In genomic region chr11:3517846-3518732, GRCm38 (mm10) we compare ENCODE assay signal across 9 mouse cellular contexts. TPM values are rescaled to one million over a fixed set of nuclear protein-coding genes. Genes with fewer than 3 reads are reported as not detected.
DNase-seq lines count a peak whose midpoint lies in the region; ATAC-seq and TF ChIP-seq lines count a peak whose summit lies in the region.
"Had no signal": no experiment of that assay in that cellular context is flagged by ENCODE, and none has a peak within 500 bp of the region (broad histone marks: within the 10 kb centered on the region; RNA-seq: fewer than 3 reads in every experiment).

No protein-coding gene starts in this region.

- peaks cover 19% of the 10 kb centered on the region for H3K36me3 ChIP-seq in liver, embryonic 11.5 days (ENCODE audit: control insufficient read depth, insufficient read depth, low read length)
- no peaks in the 10 kb centered on the region; the same call in 1 of the 2 replicates for H3K36me3 ChIP-seq in forebrain, embryonic 15.5 days
- peaks cover 4% of the 10 kb centered on the region; the same call in 1 of the 2 replicates for H3K36me3 ChIP-seq in limb, embryonic 11.5 days (ENCODE audit: control insufficient read depth, insufficient read depth, low read length)
- H3K36me3 ChIP-seq: G1E had no signal

- peaks cover 28% of the 10 kb centered on the region for H3K27me3 ChIP-seq in liver, embryonic 11.5 days (replicated peaks; ENCODE audit: control insufficient read depth, insufficient read depth, low read length)
- peaks cover 21% of the 10 kb centered on the region; the same call in 1 of the 2 replicates for H3K27me3 ChIP-seq in forebrain, embryonic 15.5 days
- peaks cover 26% of the 10 kb centered on the region for H3K27me3 ChIP-seq in limb, embryonic 11.5 days (ENCODE audit: control insufficient read depth, insufficient read depth, low read length)

- H3K4me1 ChIP-seq in liver, embryonic 11.5 days (replicated peaks; ENCODE audit: control insufficient read depth, insufficient read depth, low read length): peaks cover 11% of the 10 kb centered on the region
- peaks cover 29% of the 10 kb centered on the region for H3K4me1 ChIP-seq in forebrain, embryonic 15.5 days
- H3K4me1 ChIP-seq in limb, embryonic 11.5 days (ENCODE audit: control insufficient read depth, insufficient read depth, low read length): peaks cover 12% of the 10 kb centered on the region; the same call in 1 of the 2 replicates
- H3K4me1 ChIP-seq in olfactory bulb, adult 2 months (ENCODE audit: control insufficient read depth, insufficient read depth, low read length): peaks cover 29% of the 10 kb centered on the region

- TF ChIP-seq CTCF in olfactory bulb, adult 2 months (IDR thresholded peaks at IDR 0.05; ENCODE audit: insufficient read depth, low read depth, low read length): no peak

- H3K27ac ChIP-seq in liver, embryonic 11.5 days (ENCODE audit: low read depth, low read length): no peak overlapping the region
- H3K27ac ChIP-seq in forebrain, embryonic 15.5 days (replicated peaks): no peak overlapping the region
- no peak overlapping the region for H3K27ac ChIP-seq in limb, embryonic 11.5 days (replicated peaks; ENCODE audit: low read depth, low read length)
- H3K27ac ChIP-seq in olfactory bulb, adult 2 months (ENCODE audit: insufficient read depth, low read depth, low read length): no peak overlapping the region

- 0 out of 2 replicates have a peak overlapping the region, but pooled peaks have one; percentile 37 for H3K4me3 ChIP-seq in liver, embryonic 11.5 days (ENCODE audit: low read depth, low read length)
- peak overlapping the region; percentile 42 for H3K4me3 ChIP-seq in forebrain, embryonic 15.5 days
- H3K4me3 ChIP-seq in limb, embryonic 11.5 days (ENCODE audit: low read depth, low read length): peak overlapping the region; percentile 30
- peak overlapping the region; percentile 36 for H3K4me3 ChIP-seq in olfactory bulb, adult 2 months (ENCODE audit: insufficient read depth, low read depth, low read length)

- H3K9me3 ChIP-seq in liver, embryonic 11.5 days (ENCODE audit: control insufficient read depth, low read length): no peaks in the 10 kb centered on the region
- no peaks in the 10 kb centered on the region for H3K9me3 ChIP-seq in forebrain, embryonic 15.5 days
- H3K9me3 ChIP-seq in limb, embryonic 11.5 days (ENCODE audit: control insufficient read depth, low read length): no peaks in the 10 kb centered on the region
- H3K9me3 ChIP-seq: G1E had no signal

- no peak for DNase-seq in liver, embryonic 11.5 days (ENCODE audit: low spot score)
- no peak for DNase-seq in liver
- no peak for DNase-seq in limb, embryonic 11.5 days (ENCODE audit: low spot score)
- no peak for DNase-seq in left cerebral cortex, adult 9 months (ENCODE audit: low spot score in 2 of 2)
- no peak for DNase-seq in spleen, postnatal 36 days (ENCODE audit: low spot score in 2 of 2)

- no peak for ATAC-seq in liver, embryonic 11.5 days (replicated peaks; ENCODE audit: low FRiP score)
- no peak for ATAC-seq in forebrain, embryonic 15.5 days (replicated peaks)
- ATAC-seq in limb, embryonic 11.5 days (ENCODE audit: insufficient number of reproducible peaks, low FRiP score, low TSS enrichment, low read depth): no peak
- ATAC-seq in erythroblast, adult 5-6 weeks (replicated peaks; ENCODE audit: low FRiP score, poor library complexity, severe bottlenecking): no peak

- WGBS in liver, embryonic 11.5 days: 41% methylated on average over 13 of the region's 13 CpGs
- WGBS in forebrain, embryonic 15.5 days: 58% methylated on average over 13 of the region's 13 CpGs
- WGBS in limb, embryonic 11.5 days: 69% methylated on average over 13 of the region's 13 CpGs
- 57% methylated on average over 13 of the region's 13 CpGs for WGBS in olfactory bulb, adult 2 months

- H3K9ac ChIP-seq in liver, embryonic 11.5 days (ENCODE audit: low read depth, low read length): no peak overlapping the region
- H3K9ac ChIP-seq in forebrain, embryonic 15.5 days (replicated peaks): no peak overlapping the region
- H3K9ac ChIP-seq in limb, embryonic 11.5 days (ENCODE audit: low read length): no peak overlapping the region

- TF ChIP-seq POLR2A in olfactory bulb, adult 2 months (IDR thresholded peaks at IDR 0.05; ENCODE audit: insufficient read depth, low read depth, low read length): no peak

- H3K4me2 ChIP-seq in liver, embryonic 11.5 days: peak overlapping the region; percentile 70
- peak overlapping the region; percentile 76 for H3K4me2 ChIP-seq in forebrain, embryonic 15.5 days (replicated peaks)
- H3K4me2 ChIP-seq in limb, embryonic 11.5 days (ENCODE audit: low read depth, severe bottlenecking): peak overlapping the region; percentile 70

RNA-seq across cellular contexts. Expression of gene Selenom, which starts 3.6 kb away (rescaled TPM):
- 27.9 and 35.9 TPM in 2 replicates for polyA plus RNA-seq in liver, embryonic 11.5 days (2014; fragmentation: Nextera tagmentation; extraction: Ambion mirVana)
- 41.6 and 44.2 TPM in 2 replicates for polyA plus RNA-seq in forebrain, embryonic 15.5 days (2015; fragmentation: Nextera tagmentation; extraction: Ambion mirVana)
- 53.0 and 54.6 TPM in 2 replicates for polyA plus RNA-seq in limb, embryonic 11.5 days (2014; fragmentation: Nextera tagmentation; extraction: Ambion mirVana)
- polyA plus RNA-seq in olfactory bulb, adult 2 months (2012; ENCODE audit: insufficient read depth, insufficient read length, low replicate concordance, missing spikeins): not detected in 2 replicates
- total RNA-seq in erythroblast, adult 5-6 weeks (2015; ENCODE audit: low replicate concordance): not detected in 2 replicates
- 1.5 TPM in 1 of 2 replicates, not detected in the other for total RNA-seq in erythroblast, adult 5-6 weeks (2017; ENCODE audit: low replicate concordance)
- total RNA-seq: G1E had no signal
- polyA plus RNA-seq: G1E had no signal

RNA-seq across cellular contexts. Expression of gene Inpp5j, which starts 13.5 kb away (rescaled TPM):
- 0.45 and 0.52 TPM in 2 replicates for polyA plus RNA-seq in liver, embryonic 11.5 days (2014; fragmentation: Nextera tagmentation; extraction: Ambion mirVana)
- polyA plus RNA-seq in forebrain, embryonic 15.5 days (2015; fragmentation: Nextera tagmentation; extraction: Ambion mirVana): 1.8 and 2.7 TPM in 2 replicates
- 0.08 TPM in 1 of 2 replicates, not detected in the other for polyA plus RNA-seq in limb, embryonic 11.5 days (2014; fragmentation: Nextera tagmentation; extraction: Ambion mirVana)
- not detected in 2 replicates for polyA plus RNA-seq in olfactory bulb, adult 2 months (2012; ENCODE audit: insufficient read depth, insufficient read length, low replicate concordance, missing spikeins)
- 0.38 and 2.5 TPM in 2 replicates for total RNA-seq in erythroblast, adult 5-6 weeks (2015; ENCODE audit: low replicate concordance)
- 0.34 and 0.42 TPM in 2 replicates for total RNA-seq in erythroblast, adult 5-6 weeks (2017; ENCODE audit: low replicate concordance)
- polyA plus RNA-seq: G1E had no signal

RNA-seq across cellular contexts. Expression of gene Smtn, which starts 22.3 kb away (rescaled TPM):
- 27.0 and 29.3 TPM in 2 replicates for polyA plus RNA-seq in liver, embryonic 11.5 days (2014; fragmentation: Nextera tagmentation; extraction: Ambion mirVana)
- 17.7 and 18.5 TPM in 2 replicates for polyA plus RNA-seq in forebrain, embryonic 15.5 days (2015; fragmentation: Nextera tagmentation; extraction: Ambion mirVana)
- 38.8 TPM in 2 replicates for polyA plus RNA-seq in limb, embryonic 11.5 days (2014; fragmentation: Nextera tagmentation; extraction: Ambion mirVana)
- not detected in 2 replicates for polyA plus RNA-seq in olfactory bulb, adult 2 months (2012; ENCODE audit: insufficient read depth, insufficient read length, low replicate concordance, missing spikeins)
- total RNA-seq in erythroblast, adult 5-6 weeks (2015; ENCODE audit: low replicate concordance): 4.2 and 13.6 TPM in 2 replicates
- total RNA-seq in erythroblast, adult 5-6 weeks (2017; ENCODE audit: low replicate concordance): 2.0 and 2.7 TPM in 2 replicates
- total RNA-seq: G1E had no signal
- polyA plus RNA-seq: G1E had no signal

RNA-seq across cellular contexts. Expression of gene Pla2g3, which starts 30.0 kb away (rescaled TPM):
- 0.27 TPM in 2 replicates for polyA plus RNA-seq in liver, embryonic 11.5 days (2014; fragmentation: Nextera tagmentation; extraction: Ambion mirVana)
- 0.39 and 0.72 TPM in 2 replicates for polyA plus RNA-seq in forebrain, embryonic 15.5 days (2015; fragmentation: Nextera tagmentation; extraction: Ambion mirVana)
- 0.75 and 0.76 TPM in 2 replicates for polyA plus RNA-seq in limb, embryonic 11.5 days (2014; fragmentation: Nextera tagmentation; extraction: Ambion mirVana)
- not detected in 2 replicates for polyA plus RNA-seq in olfactory bulb, adult 2 months (2012; ENCODE audit: insufficient read depth, insufficient read length, low replicate concordance, missing spikeins)
- not detected in 2 replicates for total RNA-seq in erythroblast, adult 5-6 weeks (2015; ENCODE audit: low replicate concordance)
- total RNA-seq in erythroblast, adult 5-6 weeks (2017; ENCODE audit: low replicate concordance): 0.28 TPM in 1 of 2 replicates, not detected in the other
- polyA plus RNA-seq: G1E had no signal

Comparison
In these comparisons a context has a peak if more than half of its experiments do, and no peak if none do; other contexts are left out.
1. RNA of gene Selenom, which starts 3.6 kb away (polyA plus RNA-seq): 53.0 to 54.6 TPM in limb, embryonic 11.5 days, 41.6 to 44.2 TPM in forebrain, embryonic 15.5 days and 27.9 to 35.9 TPM in liver, embryonic 11.5 days; not detected in olfactory bulb, adult 2 months; every median in the first group is over 10 times any median in the second.
2. RNA of gene Smtn, which starts 22.3 kb away (polyA plus RNA-seq): 38.8 TPM in limb, embryonic 11.5 days, 27.0 to 29.3 TPM in liver, embryonic 11.5 days and 17.7 to 18.5 TPM in forebrain, embryonic 15.5 days; not detected in olfactory bulb, adult 2 months; every median in the first group is over 10 times any median in the second.
3. Peak in every context shown above with its lines, with median percentiles within 50 percentile points of each other: H3K4me2 ChIP-seq and H3K4me3 ChIP-seq.